Mouse (Mus musculus) kidney, postnatal 4 days (tissue): Measurements from ENCODE around the gene Acr.

Experiments
- DNase-seq, 2 experiments: peaks; one replicate each; pipeline ENCODE4 v3.0.0; 2021; ENCODE audit warnings: mixed read lengths in 2 of 2

Acr gene

GRCm38 (mm10) chr15:89568114-89568513, at the start of gene Acr:
Acr (plus strand) TSS chr15:89568326.
- DNase-seq = no peak

DNA sequence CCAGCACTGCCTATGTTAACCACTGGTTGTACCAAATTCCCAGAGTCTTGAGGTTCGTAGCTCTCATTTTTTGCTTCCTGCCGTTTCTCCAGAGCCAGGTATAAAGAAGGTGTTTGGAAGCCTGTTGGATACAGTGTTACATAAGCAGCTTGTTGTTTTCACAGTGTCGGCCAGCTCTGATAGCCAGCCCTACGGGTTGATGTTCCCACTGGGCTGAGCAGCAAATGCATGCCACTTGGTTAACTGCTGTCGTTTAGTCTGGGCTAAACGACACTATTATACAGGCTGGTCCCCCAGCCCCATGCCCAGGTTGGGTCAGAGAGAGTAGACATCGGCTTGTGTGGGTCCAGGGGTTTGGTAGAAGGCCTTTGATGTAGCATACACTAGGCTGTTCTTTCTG, 46.2 kb upstream of the Acr start:
- no peak for DNase-seq

- DNase-seq = peak in 1 of 2 experiments; percentile 22
Measured at GRCm38 (mm10) chr15:89522566-89523282, 45.4 kb upstream of the Acr start.

GRCm38 (mm10) chr15:89523283-89523832, 44.8 kb upstream of the Acr start:
- DNase-seq = peak; percentile 37 to 49

DNA sequence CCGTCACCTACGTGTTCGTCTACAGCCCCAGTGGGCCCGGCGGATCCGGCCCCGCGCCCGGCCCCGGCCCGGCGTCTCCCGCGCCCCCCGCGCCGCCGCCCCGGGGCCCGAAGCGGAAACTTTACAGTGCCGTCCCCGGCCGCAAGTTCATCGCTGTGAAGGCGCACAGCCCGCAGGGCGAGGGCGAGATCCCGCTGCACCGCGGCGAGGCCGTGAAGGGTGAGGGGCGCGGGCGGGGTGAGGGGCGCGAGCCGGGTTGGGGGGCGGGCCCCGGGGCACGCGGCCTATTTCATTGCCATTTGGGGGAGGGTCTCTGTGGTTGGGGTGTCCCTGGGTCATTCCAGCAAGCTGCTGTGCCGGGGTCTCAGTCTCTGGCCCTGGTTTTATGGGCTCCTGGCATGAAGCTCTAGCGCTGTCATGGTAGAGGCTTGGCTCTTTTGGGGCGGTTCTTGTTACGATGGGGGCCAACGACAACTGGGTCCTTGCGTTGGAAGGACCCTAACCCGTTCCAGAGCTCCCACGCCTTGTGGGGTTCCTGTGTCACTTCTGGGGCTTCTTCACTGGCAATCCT, 44.0 kb upstream of the Acr start:
- peak in 1 of 2 experiments; percentile 32 for DNase-seq

DNA sequence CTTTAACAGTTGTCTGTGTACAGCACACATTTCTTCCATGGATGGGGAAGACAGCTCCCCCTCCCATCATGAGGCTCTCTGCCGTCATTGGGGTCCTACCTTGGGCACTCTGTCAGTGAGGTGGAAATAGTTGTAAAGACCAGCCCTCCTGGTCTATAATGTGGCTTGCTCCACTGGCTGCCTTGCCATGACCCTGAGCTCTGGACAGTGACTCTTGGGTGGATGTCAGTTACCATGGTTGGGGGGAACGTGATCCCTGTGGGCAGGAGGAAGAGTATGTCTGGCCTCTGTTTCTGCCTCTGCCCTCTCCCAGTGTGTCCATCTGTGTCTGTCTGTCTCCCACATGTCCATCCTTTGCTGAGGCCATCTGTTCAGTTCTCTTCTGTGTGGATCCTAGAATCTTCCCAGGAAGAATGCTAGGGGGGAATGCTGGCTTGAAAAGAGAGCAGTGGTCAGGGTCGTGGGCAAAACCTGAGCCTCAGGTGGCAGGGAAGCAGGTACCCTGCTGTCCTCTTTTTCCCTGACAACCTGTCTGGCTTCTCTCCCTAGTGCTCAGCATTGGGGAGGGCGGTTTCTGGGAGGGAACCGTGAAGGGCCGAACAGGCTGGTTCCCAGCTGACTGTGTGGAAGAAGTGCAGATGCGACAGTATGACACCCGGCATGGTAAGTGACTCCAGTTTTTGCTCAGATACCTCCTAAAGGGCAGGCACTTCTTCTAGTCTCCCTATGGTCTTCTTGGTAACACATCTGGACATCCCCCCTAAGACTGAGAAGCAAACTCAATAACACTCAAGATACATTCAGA, 43.3 kb upstream of the Acr start:
- no peak for DNase-seq

GRCm38 (mm10) chr15:89525464-89525863, 42.7 kb upstream of the Acr start:
- no peak for DNase-seq

- DNase-seq = no peak
Measured at GRCm38 (mm10) chr15:89525896-89526295, 42.2 kb upstream of the Acr start.

- DNase-seq = no peak
Measured at GRCm38 (mm10) chr15:89526776-89527325, 41.3 kb upstream of the Acr start.

- no peak for DNase-seq
Measured at GRCm38 (mm10) chr15:89527466-89527865, 40.7 kb upstream of the Acr start.

GRCm38 (mm10) chr15:89528201-89528850, 39.8 kb upstream of the Acr start:
- DNase-seq = no peak

- DNase-seq = no peak
Measured at GRCm38 (mm10) chr15:89528923-89529322, 39.2 kb upstream of the Acr start.

DNA sequence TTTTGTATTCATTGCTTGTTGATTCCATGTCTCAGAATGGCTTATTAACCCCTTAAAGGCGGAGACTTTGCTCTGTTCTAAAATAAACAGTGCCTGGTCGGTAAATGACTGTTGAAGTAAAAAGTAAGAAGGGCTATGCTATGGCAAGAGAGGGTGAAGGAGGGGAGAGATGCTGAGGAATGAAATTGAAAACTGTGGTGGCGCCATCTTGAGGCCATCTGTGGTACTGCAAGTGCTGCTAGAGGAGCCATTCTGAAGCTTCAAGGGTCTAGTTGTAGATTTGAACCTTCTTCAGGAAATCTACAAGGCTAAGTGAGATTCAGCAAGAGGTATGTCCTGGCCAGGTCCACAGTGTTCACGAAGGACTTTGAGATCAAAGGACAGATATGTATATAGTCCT, 37.8 kb upstream of the Acr start:
- DNase-seq = peak; percentile 80 to 82

DNA sequence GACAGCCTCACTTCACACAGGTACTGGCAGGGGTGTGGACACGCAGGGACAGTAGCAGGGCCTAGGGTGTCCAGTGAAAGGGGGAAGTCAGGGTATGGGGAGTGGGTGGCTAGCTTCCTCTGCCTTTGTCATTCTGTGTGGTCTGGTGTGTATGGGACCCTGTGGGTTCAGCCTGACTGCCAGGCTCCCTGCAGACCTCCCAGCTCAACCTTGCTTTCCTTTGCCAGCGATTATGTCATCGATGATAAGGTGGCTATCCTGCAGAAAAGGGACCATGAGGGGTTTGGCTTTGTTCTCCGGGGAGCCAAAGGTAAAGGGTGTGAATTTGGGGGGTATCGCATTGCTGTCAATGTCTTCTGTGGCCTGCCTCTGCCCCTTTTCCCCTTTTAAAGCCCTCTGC, 36.7 kb upstream of the Acr start:
- DNase-seq = no peak

- peak; percentile 35 to 60 for DNase-seq
Measured at GRCm38 (mm10) chr15:89532026-89532923, 35.9 kb upstream of the Acr start.

- no peak for DNase-seq
Measured at GRCm38 (mm10) chr15:89532924-89533842, 34.9 kb upstream of the Acr start.

DNA sequence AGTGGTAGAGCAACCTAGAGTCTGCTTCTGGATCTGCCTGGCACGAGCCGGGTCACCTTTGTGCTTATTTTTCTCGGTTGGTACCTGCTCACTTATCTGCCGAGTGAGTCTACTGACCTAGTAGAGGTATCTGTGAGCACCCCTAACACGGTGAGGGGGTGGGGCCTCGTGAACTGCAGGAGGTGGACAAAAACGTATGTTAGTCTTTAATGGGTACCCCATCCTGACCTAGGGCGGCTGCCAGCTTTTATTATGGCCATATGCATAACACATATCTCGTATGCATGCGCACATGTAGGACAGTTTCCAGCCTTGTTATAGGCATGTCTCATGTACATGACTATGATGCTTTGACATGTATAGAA, 34.3 kb upstream of the Acr start:
- no peak for DNase-seq

- DNase-seq = no peak
Measured at GRCm38 (mm10) chr15:89544171-89544570, 24.0 kb upstream of the Acr start.

DNA sequence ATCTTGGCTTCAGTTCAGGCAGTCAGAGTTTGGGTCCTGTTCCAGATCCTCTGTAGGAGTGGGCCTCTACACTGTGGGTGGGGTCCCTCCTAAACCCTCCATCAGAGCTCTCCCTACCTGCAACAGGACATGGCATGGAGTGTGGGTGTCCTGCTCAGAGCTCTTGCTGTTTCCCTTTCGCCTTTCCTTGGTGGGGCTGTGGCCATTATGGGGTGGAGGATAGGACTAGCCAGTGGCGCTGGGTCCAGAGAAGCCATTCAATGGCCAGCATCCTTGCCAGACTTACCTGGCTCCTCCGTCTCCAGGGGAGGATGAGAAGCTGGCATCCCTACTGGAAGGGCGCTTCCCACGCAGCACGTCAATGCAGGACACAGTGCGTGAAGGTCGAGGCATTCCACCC, 20.8 kb upstream of the Acr start:
- no peak for DNase-seq

GRCm38 (mm10) chr15:89547824-89548601, 20.1 kb upstream of the Acr start:
- DNase-seq = peak; percentile 49 to 62
